Mouse (Mus musculus): ENCODE results near the gene Rab40c. TPM values are rescaled to one million over a fixed set of nuclear protein-coding genes. Genes with fewer than 3 reads are reported as not detected.

Rab40c gene
- polyA plus RNA-seq, 1 experiment from 2014 or later = 29.8 TPM

DNA sequence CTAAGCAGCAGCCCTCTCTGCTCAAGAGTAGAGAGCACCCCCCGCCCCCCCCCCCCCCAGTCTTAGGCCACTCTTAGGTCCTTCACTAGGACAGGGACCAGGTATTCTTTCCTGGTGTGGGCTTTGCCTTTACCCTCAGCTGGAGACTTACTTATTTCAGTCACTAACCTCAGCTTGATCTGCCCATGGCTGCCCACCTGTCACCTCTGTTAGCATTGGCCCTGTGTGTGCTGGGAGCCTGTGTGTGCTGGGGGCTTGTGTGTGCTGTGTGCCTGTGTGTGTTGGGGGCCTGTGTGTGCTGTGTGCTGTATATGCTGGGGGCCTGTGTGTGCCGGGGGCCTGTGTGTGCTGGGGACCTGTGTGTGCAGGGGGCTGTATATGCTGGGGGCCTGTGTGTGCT is 35.1 kb upstream of the Rab40c start:
- Histone ChIP-seq H3K9me3 (replicated peaks) (no peaks in the 10 kb centered on the region), H3K27ac (replicated peaks) (no peak overlapping the region), H3K4me3 (no peak overlapping the region), H3K36me3 (peaks cover 26% of the 10 kb centered on the region), H3K27me3 (ENCODE audit: low read depth, poor library complexity, severe bottlenecking) (peaks cover 52% of the 10 kb centered on the region), H3K4me1 (peaks cover 21% of the 10 kb centered on the region)
- 83% methylated on average over 2 of the region's 2 CpGs for WGBS
- no peak for DNase-seq (ENCODE audit: low spot score)

- H3K9me3 ChIP-seq (replicated peaks) = no peaks in the 10 kb centered on the region
- H3K27ac ChIP-seq (replicated peaks) = no peak overlapping the region
- no peak overlapping the region for H3K4me3 ChIP-seq
- peaks cover 55% of the 10 kb centered on the region for H3K27me3 ChIP-seq (ENCODE audit: low read depth, poor library complexity, severe bottlenecking)
- peaks cover 21% of the 10 kb centered on the region for H3K4me1 ChIP-seq
- H3K36me3 ChIP-seq = peaks cover 12% of the 10 kb centered on the region
- no peak for DNase-seq (ENCODE audit: low spot score)
- WGBS = 76% methylated on average over 5 of the region's 5 CpGs
Measured at GRCm38 (mm10) chr17:25953161-25953560, 33.6 kb upstream of the Rab40c start.

DNA sequence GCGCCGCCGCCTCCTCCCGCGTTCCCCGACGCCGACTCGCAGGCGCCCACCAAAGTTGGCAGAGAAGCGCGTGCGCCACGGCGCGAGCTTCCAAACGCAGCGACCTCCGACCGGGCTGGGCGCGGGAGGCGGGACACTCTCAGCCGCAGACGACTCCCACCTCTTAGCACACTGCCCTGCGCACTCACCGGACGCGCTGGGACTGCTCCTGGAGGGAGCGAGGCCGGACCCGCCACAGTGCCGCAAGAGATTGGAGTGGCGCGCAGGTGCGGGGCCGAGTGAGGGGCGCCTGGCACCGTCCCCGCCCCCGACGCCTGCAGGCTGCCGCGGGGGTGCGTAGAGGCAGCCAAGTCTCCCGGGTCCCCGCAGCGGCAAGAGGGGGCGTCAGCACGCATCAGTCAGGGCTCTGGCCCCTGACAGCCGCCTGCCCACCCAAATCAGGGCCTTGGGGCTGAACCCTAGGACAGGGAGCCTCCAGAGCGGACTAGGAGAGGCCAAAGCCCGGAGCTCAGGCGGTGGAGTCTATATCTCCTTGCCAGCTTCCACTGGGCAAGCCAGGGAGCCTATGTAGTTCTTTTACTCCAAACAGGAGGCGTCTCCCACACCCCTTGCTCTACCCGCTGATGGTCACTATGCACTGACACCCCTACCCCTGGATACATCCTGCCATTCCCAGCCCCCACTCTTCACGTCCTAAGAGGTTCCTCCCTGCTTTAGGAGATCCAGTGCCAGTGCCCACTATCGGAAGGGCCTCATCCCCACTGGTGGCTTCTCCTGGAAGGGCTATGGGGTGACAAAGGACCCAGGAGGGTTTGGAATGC is 32.5 kb upstream of the Rab40c start, which contains the start of gene A930017K11Rik:
Gene A930017K11Rik, minus strand, starts transcription at position 763 of the 821 bp plus-strand sequence.
- H3K36me3 ChIP-seq = peaks cover under 1% of the 10 kb centered on the region; the same call in 1 of the 2 replicates
- DNase-seq (ENCODE audit: low spot score) = peak; percentile 28
- H3K27ac ChIP-seq (replicated peaks) = no peak within 1 kb of the TSS; the same call in 1 of the 2 replicates
- WGBS = 2% methylated on average over 58 of the region's 58 CpGs
- peaks cover 26% of the 10 kb centered on the region for H3K4me1 ChIP-seq
- H3K9me3 ChIP-seq (replicated peaks) = no peaks in the 10 kb centered on the region
- H3K27me3 ChIP-seq (ENCODE audit: low read depth, poor library complexity, severe bottlenecking) = peaks cover 55% of the 10 kb centered on the region
- peak within 1 kb of the TSS; percentile 52 for H3K4me3 ChIP-seq

DNA sequence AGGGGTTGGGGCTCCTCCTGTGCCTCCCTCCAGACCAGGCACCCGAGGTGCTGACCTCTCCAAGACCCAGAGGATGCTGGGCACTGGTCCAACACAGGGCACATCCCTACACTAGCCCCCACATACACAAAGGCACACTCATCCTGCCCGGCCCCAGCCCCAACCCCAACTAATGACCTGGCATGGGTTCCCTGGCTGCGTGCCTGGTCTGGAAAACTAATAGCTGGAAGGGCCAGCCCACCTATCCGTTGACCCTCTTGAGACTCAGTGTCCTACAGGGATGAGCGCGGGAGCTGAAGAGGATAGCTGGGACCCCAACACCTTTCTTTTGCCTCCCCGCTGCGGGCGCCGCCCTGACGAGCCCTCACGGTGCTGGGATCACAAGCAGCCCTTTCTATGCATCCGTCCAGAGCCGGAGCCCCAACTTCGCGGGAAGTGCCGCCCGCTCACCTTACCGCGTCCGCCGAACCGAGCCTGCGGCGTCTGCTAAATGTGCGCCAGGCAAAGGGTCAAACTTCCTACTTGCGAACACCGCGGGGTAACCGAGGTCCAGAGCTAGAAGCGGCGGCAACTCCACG is 31.8 kb upstream of the Rab40c start:
- DNase-seq (ENCODE audit: low spot score) = no peak

GRCm38 (mm10) chr17:25950706-25951105 is 31.2 kb upstream of the Rab40c start:
- Histone ChIP-seq H3K4me3 (peak overlapping the region; percentile 52; the same call in 1 of the 2 replicates), H3K9me3 (replicated peaks) (no peaks in the 10 kb centered on the region), H3K4me1 (peaks cover 35% of the 10 kb centered on the region), H3K27me3 (ENCODE audit: low read depth, poor library complexity, severe bottlenecking) (peaks cover 62% of the 10 kb centered on the region), H3K36me3 (no peaks in the 10 kb centered on the region), H3K27ac (replicated peaks) (no peak overlapping the region)
- DNase-seq (ENCODE audit: low spot score) = no peak
- WGBS = 16% methylated on average over 3 of the region's 3 CpGs

More for the DNA sequence above, 31.8 kb upstream of the Rab40c start:
- Histone ChIP-seq H3K27me3 (ENCODE audit: low read depth, poor library complexity, severe bottlenecking) (peaks cover 59% of the 10 kb centered on the region), H3K27ac (replicated peaks) (no peak overlapping the region; the same call in 1 of the 2 replicates), H3K4me1 (peaks cover 29% of the 10 kb centered on the region), H3K9me3 (replicated peaks) (no peaks in the 10 kb centered on the region), H3K4me3 (peak overlapping the region; percentile 52), H3K36me3 (no peaks in the 10 kb centered on the region)
- WGBS = 1% methylated on average over 33 of the region's 33 CpGs

GRCm38 (mm10) chr17:25949981-25950380 is 30.5 kb upstream of the Rab40c start:
- H3K36me3 ChIP-seq = no peaks in the 10 kb centered on the region
- no peak overlapping the region for H3K27ac ChIP-seq (replicated peaks)
- H3K4me3 ChIP-seq = no peak overlapping the region
- H3K4me1 ChIP-seq = peaks cover 40% of the 10 kb centered on the region
- peaks cover 65% of the 10 kb centered on the region for H3K27me3 ChIP-seq (ENCODE audit: low read depth, poor library complexity, severe bottlenecking)
- DNase-seq (ENCODE audit: low spot score) = no peak
- WGBS = 80% methylated on average over 5 of the region's 5 CpGs
- H3K9me3 ChIP-seq (replicated peaks) = no peaks in the 10 kb centered on the region

GRCm38 (mm10) chr17:25948051-25948450 is 28.5 kb upstream of the Rab40c start:
- WGBS = 81% methylated on average over 8 of the region's 8 CpGs
- peaks cover 46% of the 10 kb centered on the region for H3K27me3 ChIP-seq (ENCODE audit: low read depth, poor library complexity, severe bottlenecking)
- peaks cover 56% of the 10 kb centered on the region for H3K4me1 ChIP-seq
- H3K9me3 ChIP-seq (replicated peaks) = no peaks in the 10 kb centered on the region
- H3K27ac ChIP-seq (replicated peaks) = no peak overlapping the region
- no peaks in the 10 kb centered on the region for H3K36me3 ChIP-seq
- no peak overlapping the region for H3K4me3 ChIP-seq
- DNase-seq (ENCODE audit: low spot score) = no peak

GRCm38 (mm10) chr17:25947576-25947975 is 28.0 kb upstream of the Rab40c start:
- Histone ChIP-seq H3K9me3 (replicated peaks) (no peaks in the 10 kb centered on the region), H3K4me3 (no peak overlapping the region), H3K27me3 (ENCODE audit: low read depth, poor library complexity, severe bottlenecking) (peaks cover 41% of the 10 kb centered on the region), H3K36me3 (no peaks in the 10 kb centered on the region), H3K27ac (replicated peaks) (peak overlapping the region; percentile 29), H3K4me1 (peaks cover 56% of the 10 kb centered on the region)
- 89% methylated on average over 4 of the region's 4 CpGs for WGBS
- DNase-seq (ENCODE audit: low spot score) = no peak

GRCm38 (mm10) chr17:25946891-25947290 is 27.4 kb upstream of the Rab40c start:
- Histone ChIP-seq H3K4me3 (0 out of 2 replicates have a peak overlapping the region, but pooled peaks have one; percentile 7), H3K27me3 (ENCODE audit: low read depth, poor library complexity, severe bottlenecking) (peaks cover 34% of the 10 kb centered on the region), H3K27ac (replicated peaks) (peak overlapping the region; percentile 42; the same call in 1 of the 2 replicates), H3K9me3 (replicated peaks) (no peaks in the 10 kb centered on the region), H3K4me1 (peaks cover 57% of the 10 kb centered on the region), H3K36me3 (no peaks in the 10 kb centered on the region)
- WGBS = 86% methylated on average over 8 of the region's 8 CpGs
- DNase-seq (ENCODE audit: low spot score) = no peak

DNA sequence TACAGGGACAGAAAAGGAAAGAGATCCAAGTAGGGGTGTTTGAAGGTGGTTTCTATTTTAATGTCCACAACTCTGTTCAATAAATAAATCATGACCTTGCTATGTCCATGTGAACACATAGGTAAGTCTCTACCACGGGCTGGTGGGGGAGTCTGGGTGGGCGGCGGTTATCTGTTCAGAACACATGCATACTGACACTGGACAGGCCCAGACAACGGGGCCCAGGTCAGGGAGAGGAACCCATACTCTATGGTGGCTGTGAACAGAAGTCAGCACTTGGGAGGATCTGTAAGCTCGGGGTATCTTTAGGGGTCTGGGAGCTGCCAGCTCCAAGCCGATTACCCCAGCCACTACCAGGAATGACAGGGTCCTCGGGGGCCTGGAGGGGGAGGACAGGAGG is 26.8 kb upstream of the Rab40c start:
- no peaks in the 10 kb centered on the region for H3K36me3 ChIP-seq
- peaks cover 29% of the 10 kb centered on the region for H3K27me3 ChIP-seq (ENCODE audit: low read depth, poor library complexity, severe bottlenecking)
- 80% methylated on average over 7 of the region's 7 CpGs for WGBS
- H3K27ac ChIP-seq (replicated peaks) = peak overlapping the region; percentile 52
- H3K4me3 ChIP-seq = no peak overlapping the region
- no peak for DNase-seq (ENCODE audit: low spot score)
- H3K4me1 ChIP-seq = peaks cover 54% of the 10 kb centered on the region
- H3K9me3 ChIP-seq (replicated peaks) = no peaks in the 10 kb centered on the region

DNA sequence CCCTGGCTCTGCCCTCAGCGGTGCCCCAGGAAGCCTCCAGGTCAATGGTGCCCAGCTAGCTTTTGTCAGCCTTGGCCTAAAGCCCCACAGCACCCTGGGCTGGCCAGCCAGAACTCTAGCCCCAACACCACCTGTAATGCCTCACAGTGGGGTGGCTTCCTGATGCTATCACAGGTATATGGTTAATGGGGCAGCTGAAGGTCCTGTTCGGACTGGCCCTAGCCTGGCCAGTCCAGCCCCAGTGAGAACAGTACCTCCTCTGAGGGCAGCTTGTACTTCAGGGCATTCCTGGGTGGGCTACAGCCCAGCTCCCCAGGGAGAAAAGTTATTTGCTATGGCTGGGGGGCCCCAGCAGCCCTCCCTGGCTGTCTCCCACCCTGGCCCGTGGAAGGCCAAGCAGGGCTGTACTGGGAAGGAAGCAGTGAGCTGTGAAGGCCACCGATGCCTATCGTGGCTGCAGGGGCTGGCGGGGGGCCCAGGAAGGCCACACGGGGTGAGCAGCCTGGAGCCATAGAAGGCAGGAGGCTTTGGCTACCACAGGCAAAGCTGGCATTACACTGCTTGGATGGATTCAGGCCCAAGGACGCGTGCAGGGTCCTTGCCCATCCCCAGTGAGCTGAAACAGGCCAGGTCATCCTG is 26.1 kb upstream of the Rab40c start:
- Histone ChIP-seq H3K36me3 (no peaks in the 10 kb centered on the region), H3K4me1 (peaks cover 57% of the 10 kb centered on the region), H3K27ac (replicated peaks) (peak overlapping the region; percentile 52), H3K4me3 (no peak overlapping the region), H3K27me3 (ENCODE audit: low read depth, poor library complexity, severe bottlenecking) (peaks cover 22% of the 10 kb centered on the region), H3K9me3 (replicated peaks) (no peaks in the 10 kb centered on the region)
- DNase-seq (ENCODE audit: low spot score) = no peak
- 65% methylated on average over 9 of the region's 9 CpGs for WGBS

DNA sequence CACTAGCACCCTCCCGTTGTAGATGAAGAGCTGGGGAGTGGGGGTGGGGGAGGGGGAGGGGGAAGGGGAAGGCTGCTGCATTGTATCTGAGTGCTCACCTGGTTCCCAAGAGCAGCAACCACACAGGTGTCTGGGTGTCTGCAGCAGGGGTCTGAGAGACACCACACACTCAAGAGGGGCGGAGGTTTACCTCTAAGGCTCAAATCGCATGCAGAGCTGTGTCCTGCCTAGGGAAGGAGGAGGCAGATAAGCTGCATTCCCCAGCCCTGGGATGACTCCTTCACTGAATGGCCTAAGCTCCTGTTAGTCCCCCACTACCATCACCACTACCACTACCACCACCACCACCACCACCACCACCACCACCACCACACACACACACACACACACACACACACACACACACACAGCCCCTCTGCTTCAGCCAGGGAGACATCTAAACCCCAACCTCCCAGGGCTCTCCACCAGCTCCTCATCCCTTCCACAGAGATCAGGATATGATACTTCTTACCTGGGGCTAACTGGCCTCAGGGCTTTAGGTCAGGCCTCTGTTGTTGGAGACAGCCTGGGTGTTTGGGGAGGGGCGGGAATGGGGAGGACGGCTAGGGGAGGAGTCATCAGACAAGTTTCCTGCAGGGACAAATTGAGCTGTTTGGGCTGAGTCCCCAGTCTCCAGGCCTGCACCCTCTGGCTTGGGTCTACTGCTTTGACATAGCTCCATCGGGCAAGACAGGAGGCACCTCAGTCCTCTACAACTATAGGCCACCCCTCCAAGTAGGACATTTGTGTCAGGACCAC is 25.0 kb upstream of the Rab40c start, which contains the start of the genes Pigq and Nhlrc4:
Gene Pigq, minus strand, starts transcription at position 571 of the 798 bp plus-strand sequence.
Gene Nhlrc4, minus strand, starts transcription at position 596 of the 798 bp plus-strand sequence.
- H3K27ac ChIP-seq (replicated peaks) = peak within 1 kb of the TSS; percentile 52
- H3K4me3 ChIP-seq = no peak within 1 kb of the TSS
- peaks cover 11% of the 10 kb centered on the region for H3K27me3 ChIP-seq (ENCODE audit: low read depth, poor library complexity, severe bottlenecking)
- no peaks in the 10 kb centered on the region for H3K36me3 ChIP-seq
- WGBS = 52% methylated on average over 6 of the region's 6 CpGs
- H3K9me3 ChIP-seq (replicated peaks) = no peaks in the 10 kb centered on the region
- peaks cover 61% of the 10 kb centered on the region for H3K4me1 ChIP-seq
- DNase-seq (ENCODE audit: low spot score) = no peak

All from midbrain, embryonic 10.5 days (tissue).